Mouse (Mus musculus): ENCODE measurements around the gene Tmem95. TPM values are rescaled to one million over a fixed set of nuclear protein-coding genes. Genes with fewer than 3 reads are reported as not detected.

Gene Tmem95
- polyA plus RNA-seq (2011; ENCODE audit: insufficient read depth, insufficient read length, low replicate concordance, missing spikeins) = not detected in 2 replicates

GRCm38 (mm10) chr11:69877878-69878277 is at the start of gene Tmem95:
TSS of gene Tmem95 (minus strand) at chr11:69878018.
- peaks cover 4% of the 10 kb centered on the region for H3K4me1 ChIP-seq (ENCODE audit: control insufficient read depth, insufficient read depth, low read length)
- no peak within 1 kb of the TSS for H3K4me3 ChIP-seq (replicated peaks; ENCODE audit: control insufficient read depth, low read depth, low read length)
- 77% methylated on average over 11 of the region's 11 CpGs for WGBS
- TF ChIP-seq CTCF (IDR thresholded peaks at IDR 0.05; ENCODE audit: control insufficient read depth, insufficient read depth, low read length) (no peak), POLR2A (IDR thresholded peaks at IDR 0.05; ENCODE audit: borderline replicate concordance, control insufficient read depth, low read depth, low read length) (no peak)
- no peak within 1 kb of the TSS for H3K27ac ChIP-seq (ENCODE audit: control insufficient read depth, insufficient read depth, low read depth, low read length, poor library complexity)

GRCm38 (mm10) chr11:69927501-69927900 is 49.7 kb upstream of the Tmem95 start:
- TF ChIP-seq POLR2A (IDR thresholded peaks at IDR 0.05; ENCODE audit: borderline replicate concordance, control insufficient read depth, low read depth, low read length) = no peak
- no peak for TF ChIP-seq CTCF (IDR thresholded peaks at IDR 0.05; ENCODE audit: control insufficient read depth, insufficient read depth, low read length)
- no peak overlapping the region for H3K4me3 ChIP-seq (replicated peaks; ENCODE audit: control insufficient read depth, low read depth, low read length)
- WGBS = 91% methylated on average over 2 of the region's 2 CpGs
- peaks cover 2% of the 10 kb centered on the region for H3K4me1 ChIP-seq (ENCODE audit: control insufficient read depth, insufficient read depth, low read length)
- H3K27ac ChIP-seq (ENCODE audit: control insufficient read depth, insufficient read depth, low read depth, low read length, poor library complexity) = no peak overlapping the region

- no peaks in the 10 kb centered on the region; the same call in 1 of the 2 replicates for H3K4me1 ChIP-seq (ENCODE audit: control insufficient read depth, insufficient read depth, low read length)
- no peak overlapping the region for H3K4me3 ChIP-seq (replicated peaks; ENCODE audit: control insufficient read depth, low read depth, low read length)
- no peak overlapping the region for H3K27ac ChIP-seq (ENCODE audit: control insufficient read depth, insufficient read depth, low read depth, low read length, poor library complexity)
- TF ChIP-seq POLR2A (IDR thresholded peaks at IDR 0.05; ENCODE audit: borderline replicate concordance, control insufficient read depth, low read depth, low read length) = no peak
- no peak for TF ChIP-seq CTCF (IDR thresholded peaks at IDR 0.05; ENCODE audit: control insufficient read depth, insufficient read depth, low read length)
- WGBS = 46% methylated on average over 3 of the region's 3 CpGs
These were observed 45.0 kb upstream of the Tmem95 start for GRCm38 (mm10) chr11:69922796-69923195.

- TF ChIP-seq POLR2A (IDR thresholded peaks at IDR 0.05; ENCODE audit: borderline replicate concordance, control insufficient read depth, low read depth, low read length) (no peak), CTCF (IDR thresholded peaks at IDR 0.05; ENCODE audit: control insufficient read depth, insufficient read depth, low read length) (no peak)
- WGBS = 3% methylated on average over 12 of the region's 12 CpGs
- no peaks in the 10 kb centered on the region; the same call in 1 of the 2 replicates for H3K4me1 ChIP-seq (ENCODE audit: control insufficient read depth, insufficient read depth, low read length)
- peak overlapping the region; percentile 77 for H3K4me3 ChIP-seq (replicated peaks; ENCODE audit: control insufficient read depth, low read depth, low read length)
- peak overlapping the region; percentile 78 for H3K27ac ChIP-seq (ENCODE audit: control insufficient read depth, insufficient read depth, low read depth, low read length, poor library complexity)
These were observed 44.4 kb upstream of the Tmem95 start for GRCm38 (mm10) chr11:69922012-69922756.

GRCm38 (mm10) chr11:69921114-69922011 is 43.5 kb upstream of the Tmem95 start, which contains the start of gene Eif5a:
TSS of gene Eif5a (minus strand) at chr11:69921958.
- Histone ChIP-seq H3K4me3 (replicated peaks; ENCODE audit: control insufficient read depth, low read depth, low read length) (peak within 1 kb of the TSS; percentile 86), H3K27ac (ENCODE audit: control insufficient read depth, insufficient read depth, low read depth, low read length, poor library complexity) (peak within 1 kb of the TSS; percentile 95), H3K4me1 (ENCODE audit: control insufficient read depth, insufficient read depth, low read length) (no peaks in the 10 kb centered on the region; the same call in 1 of the 2 replicates)
- under 1% methylated on average over 78 of the region's 78 CpGs for WGBS
- peak; percentile 90 for TF ChIP-seq POLR2A (IDR thresholded peaks at IDR 0.05; ENCODE audit: borderline replicate concordance, control insufficient read depth, low read depth, low read length)
- peak; percentile 54; the same call in 1 of the 2 replicates for TF ChIP-seq CTCF (IDR thresholded peaks at IDR 0.05; ENCODE audit: control insufficient read depth, insufficient read depth, low read length)

- WGBS = under 1% methylated on average over 64 of the region's 65 CpGs
- TF ChIP-seq POLR2A (IDR thresholded peaks at IDR 0.05; ENCODE audit: borderline replicate concordance, control insufficient read depth, low read depth, low read length) (no peak; the same call in 1 of the 2 replicates), CTCF (IDR thresholded peaks at IDR 0.05; ENCODE audit: control insufficient read depth, insufficient read depth, low read length) (no peak)
- Histone ChIP-seq H3K4me3 (replicated peaks; ENCODE audit: control insufficient read depth, low read depth, low read length) (peak overlapping the region; percentile 86), H3K27ac (ENCODE audit: control insufficient read depth, insufficient read depth, low read depth, low read length, poor library complexity) (peak overlapping the region; percentile 95), H3K4me1 (ENCODE audit: control insufficient read depth, insufficient read depth, low read length) (no peaks in the 10 kb centered on the region; the same call in 1 of the 2 replicates)
These were observed 42.6 kb upstream of the Tmem95 start for GRCm38 (mm10) chr11:69920266-69921031.

GRCm38 (mm10) chr11:69919661-69920265 is 41.9 kb upstream of the Tmem95 start:
- Histone ChIP-seq H3K4me3 (replicated peaks; ENCODE audit: control insufficient read depth, low read depth, low read length) (peak overlapping the region; percentile 86), H3K4me1 (ENCODE audit: control insufficient read depth, insufficient read depth, low read length) (no peaks in the 10 kb centered on the region; the same call in 1 of the 2 replicates), H3K27ac (ENCODE audit: control insufficient read depth, insufficient read depth, low read depth, low read length, poor library complexity) (peak overlapping the region; percentile 95)
- no peak for TF ChIP-seq POLR2A (IDR thresholded peaks at IDR 0.05; ENCODE audit: borderline replicate concordance, control insufficient read depth, low read depth, low read length)
- under 1% methylated on average over 17 of the region's 17 CpGs for WGBS
